Mouse (Mus musculus) gastrocnemius, postnatal 10 days (tissue): Measurements from ENCODE around the gene G430095P16Rik. TPM values are rescaled to one million over a fixed set of nuclear protein-coding genes. Genes with fewer than 3 reads are reported as not detected.
A peak's percentile ranks its signal among the peaks of the same experiment; 100 is the strongest.

Source experiments
- DNase-seq: peaks from one replicate; pipeline ENCODE4 v3.0.0; 2021; ENCODE audit warnings: mixed read lengths
- total RNA-seq, 2 experiments: library from RNA; stranded (reverse); gene quantifications; 2 replicates each; pipeline ENCODE4 v1.2.3; 2021

Gene G430095P16Rik
- total RNA-seq, 2 experiments from 2014 or later: 2.2 to 2.8 TPM

DNA sequence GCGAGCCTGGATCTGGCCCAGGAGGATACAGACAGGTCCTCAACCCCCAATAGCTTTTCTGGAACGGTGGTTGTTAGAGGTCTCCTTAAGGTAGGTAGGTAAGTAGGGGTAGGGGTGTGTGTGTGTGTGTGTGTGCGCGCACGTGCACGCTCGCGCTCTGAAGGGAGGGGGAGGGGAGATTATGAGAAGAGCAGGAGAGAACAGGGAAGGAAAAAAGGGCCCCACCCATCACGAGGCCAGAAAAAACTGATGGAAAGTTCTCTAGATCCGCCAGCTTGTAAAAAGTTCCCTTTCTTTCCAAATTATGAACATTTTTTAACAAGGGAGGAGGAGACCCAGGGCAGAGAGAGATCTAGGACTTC, 20.2 kb downstream of the G430095P16Rik start:
- no peak for DNase-seq

DNA sequence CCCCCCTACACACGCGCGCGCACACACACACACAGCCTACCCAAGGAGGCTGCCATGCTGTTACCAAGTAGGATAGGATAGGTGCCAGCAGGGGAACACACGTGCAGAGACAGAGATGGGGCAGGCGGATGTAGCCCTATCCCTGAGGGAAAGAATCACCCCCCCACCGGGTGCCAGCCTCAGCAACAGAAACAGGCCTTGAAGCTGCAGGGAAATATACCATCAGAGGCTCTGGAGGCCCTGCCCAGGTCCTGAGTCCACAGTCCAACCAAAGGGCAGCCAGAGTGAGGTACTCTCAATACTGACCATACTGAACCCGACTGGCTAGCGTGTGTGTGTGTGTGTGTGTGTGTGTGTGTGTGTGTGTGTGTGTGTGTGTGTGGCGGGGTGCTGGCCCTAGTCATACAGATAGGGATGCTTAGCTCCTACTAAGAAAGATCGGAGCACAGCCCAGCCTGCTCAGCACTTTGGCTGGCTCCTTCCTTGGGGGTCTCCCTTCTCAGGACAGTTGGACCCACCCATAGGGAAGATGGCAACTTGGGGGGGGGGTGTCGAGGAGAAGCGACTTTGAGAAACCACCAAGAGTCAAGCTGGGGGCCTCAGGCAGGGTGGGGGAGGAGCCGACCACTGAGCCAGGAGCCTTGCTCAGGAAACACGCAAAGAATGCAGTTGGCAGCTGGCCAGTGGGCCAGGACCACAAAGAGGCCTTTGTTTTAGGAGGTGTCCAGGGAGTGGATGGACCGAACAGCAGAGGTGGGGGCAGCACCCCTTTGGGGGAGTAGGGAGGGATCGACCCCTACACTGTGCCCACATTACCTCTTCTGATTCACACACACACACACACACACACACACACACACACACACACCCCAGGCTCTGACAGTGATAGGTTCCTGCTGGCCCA, 21.0 kb downstream of the G430095P16Rik start:
- DNase-seq: peak; percentile 84

DNA sequence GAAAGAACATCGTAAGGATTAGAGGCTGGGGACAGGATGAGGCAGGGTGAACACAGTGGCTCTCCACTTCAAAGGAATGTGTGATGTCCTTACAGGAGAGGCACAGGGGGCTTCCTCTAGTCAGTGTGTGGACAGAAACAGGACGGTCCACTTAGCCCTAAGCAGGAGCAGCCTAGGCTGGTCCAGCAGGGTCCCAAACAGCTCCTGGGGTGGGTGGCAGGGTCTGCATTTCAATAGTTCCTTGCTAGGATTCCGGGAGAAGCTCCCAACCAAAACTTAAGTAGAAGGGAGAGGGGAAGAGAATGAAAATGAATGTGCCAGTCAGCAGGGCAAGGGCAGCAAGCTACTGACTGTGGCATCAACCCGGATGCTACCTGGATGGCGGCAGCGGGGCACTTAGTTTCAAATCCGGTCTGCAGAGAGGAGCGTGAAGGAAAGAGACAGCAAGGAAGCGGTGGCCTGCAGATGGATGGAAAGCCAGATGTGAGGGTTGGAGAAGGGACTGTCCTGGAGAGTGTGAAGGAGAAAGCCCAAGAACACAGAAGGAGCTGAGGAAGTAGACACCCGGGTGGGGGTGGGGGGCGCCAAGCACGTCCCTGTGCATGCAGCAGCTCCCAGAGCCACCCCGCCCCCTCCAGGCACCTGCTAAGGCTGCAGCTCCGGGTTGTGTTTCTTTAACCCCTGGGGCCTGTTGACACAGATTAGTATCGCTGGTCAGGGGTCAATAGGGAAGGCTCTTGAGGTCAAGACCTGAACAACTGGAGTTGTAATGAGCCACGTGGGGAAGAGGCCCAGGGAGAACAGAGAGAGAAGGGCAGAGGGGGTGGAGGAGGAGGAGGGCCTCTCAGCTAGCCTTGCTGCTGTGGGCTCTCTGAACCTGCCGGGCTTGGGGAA, 22.5 kb downstream of the G430095P16Rik start:
- DNase-seq: peak; percentile 53

- no peak for DNase-seq
Observed at GRCm38 (mm10) chr8:84749519-84749918, 26.7 kb downstream of the G430095P16Rik start.

DNA sequence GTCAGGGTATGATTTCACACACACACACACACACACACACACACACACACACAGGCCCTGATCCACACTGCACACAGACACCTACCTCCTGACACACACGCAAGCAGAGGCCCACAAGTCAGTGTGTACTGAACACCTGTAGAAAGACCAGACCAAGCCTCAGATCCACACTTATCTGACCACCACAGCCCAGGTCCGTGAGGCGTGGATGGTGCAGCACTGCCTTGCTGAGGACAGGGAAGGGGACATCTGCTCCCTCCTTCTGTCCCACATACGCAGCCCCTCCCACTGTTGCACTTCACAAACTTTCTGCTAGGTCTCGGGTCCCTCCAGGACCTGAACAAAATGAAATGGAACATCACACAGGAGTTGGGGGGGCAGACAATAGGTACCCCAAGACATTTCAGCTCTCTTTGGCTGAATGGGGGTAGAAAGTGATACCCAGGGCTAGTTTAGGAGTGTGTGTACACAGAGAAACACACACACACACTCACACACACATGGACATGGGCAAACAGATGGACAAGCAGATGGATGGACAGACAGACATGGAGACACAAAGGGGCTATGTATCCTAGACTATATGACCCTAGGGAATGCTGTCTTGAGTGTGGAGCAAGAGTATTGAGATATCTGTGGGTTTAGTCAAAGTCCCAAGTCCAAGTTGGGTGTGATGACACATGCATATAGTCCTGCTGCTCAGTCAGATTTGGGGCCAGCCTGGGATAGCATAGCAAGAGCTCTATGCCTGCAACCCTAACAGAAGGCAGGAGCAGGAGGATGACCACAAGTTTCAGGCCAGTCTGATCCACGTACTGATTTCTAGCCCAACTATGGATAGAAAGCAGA, 30.2 kb downstream of the G430095P16Rik start:
- DNase-seq: no peak

- DNase-seq: no peak
Observed at GRCm38 (mm10) chr8:84757501-84757900, 34.7 kb downstream of the G430095P16Rik start.

- DNase-seq: no peak
Observed at GRCm38 (mm10) chr8:84758308-84758707, 35.5 kb downstream of the G430095P16Rik start.

DNA sequence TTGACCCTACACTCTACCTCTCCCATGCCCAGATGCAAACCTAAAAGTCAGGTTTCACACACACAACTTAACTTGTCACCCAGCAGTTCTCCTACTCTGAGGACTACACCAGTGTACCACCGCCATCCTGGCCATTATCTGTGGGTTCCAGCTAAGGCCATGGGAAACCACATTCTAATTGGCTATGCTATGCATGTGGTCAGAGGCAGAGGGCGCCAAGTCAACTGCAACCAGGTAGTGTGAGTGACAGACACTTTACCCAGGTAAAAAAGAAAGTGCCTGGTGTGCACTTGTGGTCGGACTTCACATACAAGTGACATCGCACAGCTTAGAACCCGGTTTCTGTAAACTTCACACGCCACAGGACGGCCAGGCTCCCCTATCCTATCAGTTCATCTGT, 36.3 kb downstream of the G430095P16Rik start:
- no peak for DNase-seq

DNA sequence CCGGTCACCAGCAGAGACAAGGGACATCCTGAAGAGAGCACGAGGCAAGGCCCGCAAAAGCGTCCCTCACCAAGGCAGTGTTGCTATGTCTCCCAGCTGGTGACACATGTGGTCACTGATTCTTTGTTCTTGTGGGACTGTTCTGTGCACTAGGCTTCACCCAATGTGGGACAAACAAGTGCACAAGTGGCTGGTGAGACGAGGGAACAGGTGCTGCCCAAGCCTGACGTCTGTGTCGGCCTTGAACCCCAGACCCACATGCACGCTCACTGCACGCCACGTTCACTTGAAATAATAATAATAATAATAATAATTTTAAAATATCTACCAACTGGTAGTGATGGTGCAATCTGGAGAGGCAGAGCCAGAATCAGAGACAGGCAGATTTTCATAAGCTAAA, 36.9 kb downstream of the G430095P16Rik start:
- DNase-seq: no peak

- DNase-seq: no peak
Observed at GRCm38 (mm10) chr8:84760405-84760805, 37.6 kb downstream of the G430095P16Rik start.

DNA sequence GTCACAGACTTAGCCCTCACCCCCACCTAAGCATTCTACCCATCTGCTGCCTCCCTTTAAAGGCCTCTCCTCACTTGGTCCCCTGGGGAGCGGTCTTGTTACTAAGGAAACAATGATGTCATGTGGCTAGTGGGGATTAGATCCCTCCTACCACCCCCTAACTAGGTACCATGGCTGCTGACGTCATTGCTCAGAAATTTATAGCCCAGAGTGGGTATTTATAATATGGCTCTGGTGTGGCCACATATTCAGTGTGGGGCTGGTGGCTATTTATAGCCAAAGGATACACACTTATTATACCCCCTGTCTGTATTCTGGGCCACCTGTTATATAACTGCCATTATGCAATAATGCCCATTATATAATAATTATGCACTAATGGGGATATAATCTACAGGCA, 38.1 kb downstream of the G430095P16Rik start:
- no peak for DNase-seq

DNA sequence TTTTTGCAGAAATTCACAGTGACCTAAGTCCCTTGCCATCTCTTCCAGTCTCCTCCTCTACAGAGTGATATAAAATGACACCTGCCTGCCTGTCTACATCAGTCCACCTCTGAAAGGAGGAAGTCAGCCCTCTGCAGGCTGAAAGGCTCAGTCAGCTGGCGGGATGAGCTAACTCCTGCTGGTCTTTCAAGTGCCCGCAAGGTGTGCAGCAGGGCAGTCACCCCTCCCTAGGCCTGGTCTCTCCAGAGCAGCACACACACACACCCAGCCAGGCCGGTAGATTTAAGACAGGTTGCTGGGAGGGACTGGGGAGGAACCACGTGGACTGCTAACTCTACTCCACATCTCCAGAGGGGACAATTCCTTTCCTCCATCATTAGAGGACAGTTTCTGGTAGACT, 41.3 kb downstream of the G430095P16Rik start:
- no peak for DNase-seq

GRCm38 (mm10) chr8:84764870-84765495, 42.2 kb downstream of the G430095P16Rik start:
- DNase-seq: no peak

GRCm38 (mm10) chr8:84765629-84766028, 42.8 kb downstream of the G430095P16Rik start:
- DNase-seq: no peak

DNA sequence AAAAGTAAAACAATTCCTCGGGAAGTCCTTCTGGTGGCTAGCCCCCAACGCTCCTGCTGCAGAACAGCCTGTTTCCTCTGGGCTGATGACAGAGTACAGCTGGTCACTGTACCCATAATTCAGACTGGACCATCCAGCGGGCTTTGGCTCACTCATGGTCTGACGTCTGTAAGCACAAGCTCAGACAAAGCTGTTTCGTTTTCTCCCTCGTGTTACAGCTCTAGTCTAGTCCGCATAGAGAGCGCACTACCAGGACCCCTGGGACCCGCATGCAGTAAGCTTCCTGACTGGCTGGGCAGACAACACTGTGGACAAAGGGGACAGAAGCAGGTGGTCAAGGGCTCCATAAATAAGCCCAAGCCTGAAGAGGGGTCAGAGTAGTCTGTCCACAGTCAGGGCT, 43.6 kb downstream of the G430095P16Rik start:
- no peak for DNase-seq

GRCm38 (mm10) chr8:84767221-84767620, 44.4 kb downstream of the G430095P16Rik start:
- DNase-seq: no peak

DNA sequence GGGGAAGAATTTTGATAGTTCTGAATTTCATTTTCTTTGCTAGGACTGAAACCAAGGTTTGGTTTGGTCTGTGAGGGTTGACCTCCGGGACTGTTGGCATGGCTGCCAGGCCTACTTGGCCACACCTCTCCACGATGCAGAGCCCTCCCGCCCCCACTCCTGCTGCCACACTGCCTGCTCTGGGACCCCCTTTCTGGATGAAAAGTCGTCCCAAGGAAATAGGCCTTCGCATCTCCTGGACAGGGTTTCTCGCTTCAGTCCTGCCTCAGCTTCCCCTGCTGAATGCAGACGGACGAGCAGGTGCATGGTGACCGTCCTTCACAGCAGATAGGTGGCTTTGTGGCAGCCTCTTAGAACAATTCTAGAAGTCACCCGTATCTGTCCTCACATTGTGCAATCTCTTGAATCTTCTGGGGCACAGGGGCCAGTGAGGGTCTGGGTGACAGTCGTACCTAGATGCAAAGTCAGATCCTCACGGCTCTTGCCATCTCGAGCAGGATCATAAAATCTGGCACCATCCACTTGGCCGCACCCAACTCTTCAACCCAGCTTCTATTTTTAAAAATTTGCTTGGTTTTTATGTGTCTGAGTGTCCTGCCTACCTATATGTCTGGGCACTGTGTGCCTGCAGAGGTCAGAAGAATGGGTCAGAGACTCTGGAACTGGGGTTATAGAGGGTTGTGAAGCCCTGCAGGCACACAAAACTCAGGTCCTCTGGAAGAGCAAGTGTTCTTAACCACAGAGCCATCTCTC, 45.7 kb downstream of the G430095P16Rik start:
- DNase-seq: no peak

DNA sequence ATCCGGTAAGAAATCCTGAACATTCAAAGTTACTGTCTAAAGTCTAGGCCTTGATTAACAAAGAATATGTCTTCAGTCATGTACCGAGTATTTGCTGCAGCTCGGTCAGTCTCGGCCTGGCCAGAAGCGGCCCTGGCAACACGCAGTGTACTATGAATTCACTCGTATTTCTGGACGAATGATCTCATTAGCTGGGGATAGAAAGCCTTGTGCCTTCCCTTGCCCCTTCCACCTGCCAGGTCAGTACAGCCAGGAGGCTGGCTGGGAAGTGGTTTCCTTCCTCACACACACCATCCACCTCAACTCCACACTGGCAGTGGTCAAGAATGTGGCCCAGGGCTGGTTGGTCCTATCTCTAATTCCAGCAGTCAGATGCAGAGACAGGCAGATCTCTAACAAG, 46.5 kb downstream of the G430095P16Rik start:
- no peak for DNase-seq

- no peak for DNase-seq
Observed at GRCm38 (mm10) chr8:84770100-84770953, 47.5 kb downstream of the G430095P16Rik start.
